Mouse (Mus musculus) hindbrain, embryonic 10.5 days (tissue): Measurements from ENCODE around the gene Olfr1107. TPM values are rescaled to one million over a fixed set of nuclear protein-coding genes. Genes with fewer than 3 reads are reported as not detected.

Source experiments
- DNase-seq: peaks from one replicate; pipeline ENCODE4 v3.0.0-alpha.2; 2017; ENCODE audit warnings: low spot score
- H3K27ac ChIP-seq: fragments of 300-500 bp; sonication (generic); 2 replicates; pipeline ENCODE4 v1.5.1; 2016; ENCODE audit warnings: mild to moderate bottlenecking, moderate library complexity
- H3K27me3 ChIP-seq: fragments of 300-500 bp; sonication (generic); 2 replicates; pipeline ENCODE4 v1.6.1; 2016; ENCODE audit warnings: mild to moderate bottlenecking; ENCODE audit not compliant: poor library complexity, insufficient read depth, severe bottlenecking
- H3K36me3 ChIP-seq: fragments of 300-500 bp; sonication (generic); 2 replicates; pipeline ENCODE4 v1.6.1; 2016; ENCODE audit warnings: mild to moderate bottlenecking, moderate library complexity
- H3K4me1 ChIP-seq: fragments of 300-500 bp; sonication (generic); replicated peaks from 2 replicates; pipeline ENCODE4 v1.6.1; 2016; ENCODE audit warnings: mild to moderate bottlenecking
- H3K4me3 ChIP-seq: fragments of 300-500 bp; sonication (generic); 2 replicates; pipeline ENCODE4 v1.5.1; 2016; ENCODE audit warnings: mild to moderate bottlenecking, moderate library complexity
- H3K9me3 ChIP-seq: fragments of 300-500 bp; sonication (generic); 2 replicates; pipeline ENCODE4 v1.6.1; 2016; ENCODE audit warnings: mild to moderate bottlenecking, moderate library complexity
- WGBS: fragments of 180-500 bp; shearing (Covaris S2); methylation state at CpG from one replicate; pipeline ENCODE4 v1.1.7; 2016; 5-methylcytosine and 5-hydroxymethylcytosine counted together
- polyA plus RNA-seq: library from polyadenylated mRNA; unstranded; fragments of >200 nt; fragmentation: Nextera tagmentation; extraction: Ambion mirVana; gene quantifications from 2 replicates; pipeline ENCODE4 v1.2.1, GENCODE M21; 2016

Olfr1107 gene
- not detected in 2 replicates for polyA plus RNA-seq

DNA sequence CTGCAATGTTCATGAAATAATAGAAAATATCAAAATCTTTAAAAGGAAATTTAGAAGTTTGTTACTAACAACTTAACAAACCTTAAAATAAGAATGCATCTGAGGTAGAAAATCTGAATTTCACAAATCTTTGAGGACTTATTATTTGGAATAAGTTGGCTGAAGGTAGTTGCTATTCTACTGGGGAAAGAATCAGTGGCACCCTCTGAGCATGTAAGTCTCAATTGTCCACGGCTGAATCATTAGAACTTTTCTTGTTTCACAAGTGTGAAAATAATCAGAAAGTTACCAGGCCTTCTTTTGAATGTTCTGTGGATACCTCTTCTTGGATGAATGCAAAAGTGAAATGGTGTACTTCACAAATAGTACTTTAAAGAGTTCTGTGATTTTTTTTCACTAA is at the start of gene Olfr1107:
Gene Olfr1107, minus strand, starts transcription at position 101 of the 400 bp plus-strand sequence.
- Histone ChIP-seq H3K4me1 (no peaks in the 10 kb centered on the region), H3K27me3 (no peaks in the 10 kb centered on the region), H3K4me3 (no peak within 1 kb of the TSS), H3K27ac (no peak within 1 kb of the TSS), H3K9me3 (no peaks in the 10 kb centered on the region), H3K36me3 (no peaks in the 10 kb centered on the region)
- 91% methylated on average over 1 of the region's 1 CpGs for WGBS
- DNase-seq = no peak

DNA sequence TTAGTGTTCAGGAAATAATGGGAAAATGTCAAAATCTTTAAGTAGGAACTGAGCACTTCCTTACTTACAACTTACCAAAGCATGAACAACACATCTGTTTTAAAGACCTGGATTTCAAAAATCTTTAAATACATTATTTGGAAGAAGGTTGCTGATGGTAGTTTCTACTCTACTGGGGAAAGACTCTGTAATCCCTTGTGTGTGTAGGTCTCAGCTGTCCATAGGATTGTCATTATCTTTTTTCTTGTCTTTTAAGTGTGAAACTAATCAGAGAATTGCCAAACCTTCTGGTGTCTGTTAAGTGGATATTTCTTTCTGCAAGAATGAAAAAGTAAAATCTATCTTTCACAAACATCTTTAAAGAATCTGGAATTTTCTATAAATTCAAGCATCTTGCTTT is 38.9 kb upstream of the Olfr1107 start, which contains the start of gene Olfr259:
Gene Olfr259, minus strand, starts transcription at position 101 of the 400 bp plus-strand sequence.
- no peaks in the 10 kb centered on the region for H3K27me3 ChIP-seq
- H3K4me1 ChIP-seq = no peaks in the 10 kb centered on the region
- no peak within 1 kb of the TSS for H3K27ac ChIP-seq
- H3K4me3 ChIP-seq = no peak within 1 kb of the TSS
- H3K36me3 ChIP-seq = no peaks in the 10 kb centered on the region
- H3K9me3 ChIP-seq = no peaks in the 10 kb centered on the region
- DNase-seq = no peak

DNA sequence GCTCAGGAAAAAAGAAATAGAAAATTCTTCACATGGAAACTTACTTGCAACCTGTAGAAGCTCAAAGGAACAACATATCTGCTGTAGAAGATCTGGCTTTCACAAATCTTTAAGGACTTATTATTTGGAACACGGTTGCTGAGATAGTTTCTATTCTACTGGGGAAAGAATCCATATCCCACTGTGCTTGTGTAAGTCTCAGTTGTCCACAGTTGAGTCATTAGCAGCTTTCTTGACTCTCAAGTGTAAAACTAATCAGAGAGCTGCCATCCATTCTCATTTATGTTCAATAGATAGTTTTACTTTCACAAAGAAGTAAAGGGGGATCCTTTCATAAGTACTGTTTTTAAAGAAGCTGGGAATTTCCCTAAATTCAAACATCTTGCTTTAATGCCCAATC is 20.3 kb upstream of the Olfr1107 start, which contains the start of gene Olfr1109:
Gene Olfr1109, minus strand, starts transcription at position 101 of the 400 bp plus-strand sequence.
- DNase-seq = no peak
- Histone ChIP-seq H3K27ac (no peak within 1 kb of the TSS), H3K4me1 (no peaks in the 10 kb centered on the region), H3K27me3 (no peaks in the 10 kb centered on the region), H3K9me3 (no peaks in the 10 kb centered on the region), H3K36me3 (no peaks in the 10 kb centered on the region), H3K4me3 (no peak within 1 kb of the TSS)
- 81% methylated on average over 1 of the region's 1 CpGs for WGBS

DNA sequence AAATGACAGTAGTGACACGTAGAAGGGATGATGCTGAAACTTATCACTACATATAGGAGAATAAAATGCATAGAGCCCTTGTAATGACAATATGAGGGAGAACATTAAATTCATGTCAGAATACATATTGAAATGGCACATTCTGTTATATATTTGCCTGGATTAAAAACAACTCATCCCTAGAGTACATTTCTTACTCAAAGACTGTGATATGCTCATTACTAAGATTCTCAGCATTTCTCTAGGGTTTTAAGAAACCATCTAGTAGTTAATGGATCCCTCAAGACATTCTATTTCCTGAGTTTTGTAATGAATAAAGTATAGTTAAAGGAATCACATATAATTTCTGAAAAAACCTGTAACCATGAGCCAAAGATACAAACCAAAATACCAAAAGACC is 23.4 kb downstream of the Olfr1107 start, which contains the start of gene Olfr1106:
Gene Olfr1106, minus strand, starts transcription at position 101 of the 400 bp plus-strand sequence.
- H3K27me3 ChIP-seq = no peaks in the 10 kb centered on the region

DNA sequence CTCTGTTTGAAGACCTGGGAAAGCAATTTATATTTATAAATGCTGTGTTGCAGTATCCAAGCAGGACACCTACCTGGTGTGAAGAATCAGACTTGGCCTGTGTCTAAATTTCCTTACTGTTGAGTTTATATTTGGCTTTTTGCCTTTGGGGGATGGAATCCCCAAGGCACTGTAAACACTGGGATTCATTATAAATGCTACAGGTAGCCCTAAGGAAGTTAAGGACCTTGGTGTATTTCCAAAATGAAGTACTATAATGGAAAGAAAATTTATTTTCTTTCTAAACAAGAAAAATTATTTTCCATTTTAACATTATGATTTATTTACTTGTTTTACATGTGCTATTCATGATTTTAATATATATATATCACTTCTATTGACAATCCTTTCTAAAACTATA is 39.2 kb downstream of the Olfr1107 start, which contains the start of gene Olfr1105:
Gene Olfr1105, minus strand, starts transcription at position 101 of the 400 bp plus-strand sequence.
- H3K9me3 ChIP-seq = no peaks in the 10 kb centered on the region
- no peak within 1 kb of the TSS for H3K27ac ChIP-seq
- no peaks in the 10 kb centered on the region for H3K4me1 ChIP-seq
- no peaks in the 10 kb centered on the region for H3K27me3 ChIP-seq
- H3K4me3 ChIP-seq = no peak within 1 kb of the TSS
- H3K36me3 ChIP-seq = no peaks in the 10 kb centered on the region
- DNase-seq = no peak

More for the DNA sequence above, 23.4 kb downstream of the Olfr1107 start, which contains the start of gene Olfr1106:
- WGBS = 78% methylated on average over 1 of the region's 1 CpGs
- no peaks in the 10 kb centered on the region for H3K9me3 ChIP-seq
- no peak within 1 kb of the TSS for H3K4me3 ChIP-seq
- no peak for DNase-seq
- no peaks in the 10 kb centered on the region for H3K36me3 ChIP-seq
- H3K4me1 ChIP-seq = no peaks in the 10 kb centered on the region
- H3K27ac ChIP-seq = no peak within 1 kb of the TSS

DNA sequence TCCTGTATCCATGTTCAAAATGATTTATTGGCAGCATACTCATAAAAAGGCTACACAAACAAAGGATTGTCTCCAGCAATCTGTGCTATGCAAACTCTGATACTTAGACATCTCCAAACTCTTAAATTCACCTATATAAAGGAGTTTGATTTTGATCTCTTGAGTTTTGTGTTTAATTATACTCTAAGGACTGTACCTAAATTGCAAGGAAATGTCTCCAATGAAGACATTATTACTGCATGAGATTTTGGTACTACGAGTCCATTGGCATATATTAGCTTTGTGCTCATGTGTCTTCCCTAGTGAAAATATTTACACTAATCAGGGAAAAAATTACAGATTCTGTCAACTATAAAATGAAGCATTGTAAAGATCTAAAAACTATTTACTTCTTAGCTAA is 48.6 kb downstream of the Olfr1107 start, which contains the start of gene Olfr1104:
Gene Olfr1104, minus strand, starts transcription at position 101 of the 400 bp plus-strand sequence.
- no peak within 1 kb of the TSS for H3K4me3 ChIP-seq
- 91% methylated on average over 1 of the region's 1 CpGs for WGBS
- H3K27ac ChIP-seq = no peak within 1 kb of the TSS
- no peaks in the 10 kb centered on the region for H3K4me1 ChIP-seq
- H3K36me3 ChIP-seq = no peaks in the 10 kb centered on the region
- H3K9me3 ChIP-seq = no peaks in the 10 kb centered on the region
- no peak for DNase-seq
- no peaks in the 10 kb centered on the region for H3K27me3 ChIP-seq

Other genes starting within 250 kb of the Olfr1107 start
- gene Olfr1095, start 224.1 kb downstream of the Olfr1107 start, polyA plus RNA-seq = not detected in 2 replicates
- not detected in 2 replicates for gene Gm13723, start 201.0 kb downstream of the Olfr1107 start, polyA plus RNA-seq
- gene Olfr1097, start 183.6 kb downstream of the Olfr1107 start, polyA plus RNA-seq = not detected in 2 replicates
- not detected in 2 replicates for gene Olfr1098, start 151.3 kb downstream of the Olfr1107 start, polyA plus RNA-seq
- gene Olfr1099, start 115.1 kb downstream of the Olfr1107 start, polyA plus RNA-seq = not detected in 2 replicates
- gene Olfr1100, start 95.9 kb downstream of the Olfr1107 start, polyA plus RNA-seq = not detected in 2 replicates
- not detected in 2 replicates for gene Olfr1101, start 84.6 kb downstream of the Olfr1107 start, polyA plus RNA-seq
- not detected in 2 replicates for gene Olfr1102, start 77.4 kb downstream of the Olfr1107 start, polyA plus RNA-seq
- not detected in 2 replicates for gene Olfr1104, start 48.7 kb downstream of the Olfr1107 start, polyA plus RNA-seq
- gene Olfr1105, start 39.3 kb downstream of the Olfr1107 start, polyA plus RNA-seq = not detected in 2 replicates
- gene Olfr1106, start 23.5 kb downstream of the Olfr1107 start, polyA plus RNA-seq = not detected in 2 replicates
- not detected in 2 replicates for gene Olfr1109, start 20.2 kb upstream of the Olfr1107 start, polyA plus RNA-seq
- not detected in 2 replicates for gene Olfr259, start 38.8 kb upstream of the Olfr1107 start, polyA plus RNA-seq
- gene Olfr1110, start 64.5 kb upstream of the Olfr1107 start, polyA plus RNA-seq = not detected in 2 replicates
- gene Olfr1111, start 76.8 kb upstream of the Olfr1107 start, polyA plus RNA-seq = not detected in 2 replicates
- not detected in 2 replicates for gene Olfr1112, start 112.0 kb upstream of the Olfr1107 start, polyA plus RNA-seq
- not detected in 2 replicates for gene Olfr1113, start 133.2 kb upstream of the Olfr1107 start, polyA plus RNA-seq
- not detected in 2 replicates for gene Olfr1115, start 172.2 kb upstream of the Olfr1107 start, polyA plus RNA-seq
- not detected in 2 replicates for gene Olfr1116, start 191.7 kb upstream of the Olfr1107 start, polyA plus RNA-seq
- gene Olfr1118, start 231.8 kb upstream of the Olfr1107 start, polyA plus RNA-seq = not detected in 2 replicates